Mouse (Mus musculus) liver, embryonic 14.5 days (tissue): ENCODE results near the gene Pdcd2l.

Experiments used
- CTCF ChIP-seq: IDR thresholded peaks from 2 replicates; pipeline ENCODE4 v1.5.1; 2016; ENCODE audit warnings: antibody characterized with exemption, low read depth, control low read depth
- EP300 ChIP-seq: IDR thresholded peaks from 2 replicates; pipeline ENCODE4 v1.6.1; 2016; ENCODE audit warnings: antibody characterized with exemption, low read depth

DNA sequence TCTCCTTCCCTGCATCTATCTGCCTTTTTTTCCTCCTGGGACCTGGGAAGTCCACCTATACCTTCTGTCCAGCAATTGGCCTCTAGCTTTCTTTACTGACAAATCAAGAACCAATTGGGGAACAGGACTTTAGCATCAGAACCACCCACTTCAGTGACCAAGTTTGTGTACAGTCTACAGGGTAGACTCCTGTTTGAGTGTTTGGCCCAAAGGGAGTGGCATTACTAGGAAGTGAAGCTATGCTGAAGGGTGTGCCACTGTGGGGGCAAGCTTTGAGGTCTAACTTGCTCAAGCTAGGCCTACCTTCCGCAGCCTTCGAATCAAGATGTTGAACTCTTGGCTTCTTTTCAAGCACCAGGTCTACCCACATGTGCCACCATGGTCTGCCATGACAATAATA, 4.4 kb upstream of the Pdcd2l start:
- no peak for TF ChIP-seq CTCF
- TF ChIP-seq EP300: no peak
